Mouse (Mus musculus) lung, postnatal 10 days (tissue): ENCODE results near the gene Agtrap.
"Not testable (repeated sequence)": the region's sequence is repeated elsewhere in the genome, so short reads cannot be mapped to it uniquely, and the experiment has no call there.

Source experiments
- DNase-seq: peaks from one replicate; pipeline ENCODE4 v3.0.0; 2021

Gene Agtrap

DNA sequence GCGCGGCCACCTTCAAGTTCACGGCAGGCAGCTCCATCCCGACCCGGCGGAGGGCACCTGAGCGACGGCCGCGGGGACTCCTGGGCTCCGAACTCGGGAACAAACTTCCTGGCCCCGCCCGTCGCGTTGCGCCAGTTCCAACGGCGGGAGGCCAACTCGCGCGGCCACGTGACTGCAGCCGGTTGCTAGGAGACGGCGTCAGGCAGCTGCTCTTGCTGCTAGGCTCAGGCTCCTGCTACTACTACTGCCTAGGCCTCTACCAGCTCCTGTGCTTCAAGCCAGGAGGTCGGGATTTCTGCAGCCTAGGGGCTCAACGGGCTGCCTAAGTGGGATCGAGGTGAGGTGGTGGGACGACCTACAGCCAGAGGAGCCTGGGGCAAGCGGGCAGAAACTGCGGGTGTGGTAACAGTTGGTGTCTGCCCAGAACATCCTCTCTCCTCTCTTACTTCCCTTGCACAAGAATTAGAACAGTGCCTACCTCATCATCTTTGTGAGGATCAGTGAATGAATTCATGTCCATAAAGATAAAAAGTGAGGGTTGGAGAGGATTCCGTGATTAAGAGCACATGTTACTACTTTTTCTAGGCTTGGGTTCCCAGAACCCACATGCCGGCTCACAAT is at the start of gene Agtrap:
Gene Agtrap, minus strand, starts transcription at position 125 of the 621 bp plus-strand sequence.
- DNase-seq = peak; percentile 97

DNA sequence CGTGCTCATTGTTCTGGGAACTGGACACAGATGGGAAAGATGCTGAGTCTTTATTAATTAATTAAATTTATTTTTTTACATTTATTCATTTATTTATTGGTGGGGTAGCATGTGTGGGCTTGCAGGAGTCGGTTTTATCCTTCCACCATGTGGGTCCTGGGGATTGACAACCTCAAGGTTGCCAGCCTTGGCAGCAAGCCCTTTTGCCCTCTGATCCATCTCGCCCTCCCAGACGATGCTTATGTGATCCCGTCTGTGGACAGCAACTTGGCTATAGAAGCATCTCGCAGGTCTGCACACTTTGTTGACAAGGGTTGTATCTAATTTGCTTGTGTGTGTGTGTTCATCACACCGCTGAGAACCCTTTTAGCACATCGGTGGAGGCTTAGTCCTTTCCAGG is 49.7 kb upstream of the Agtrap start:
- DNase-seq = no peak

DNA sequence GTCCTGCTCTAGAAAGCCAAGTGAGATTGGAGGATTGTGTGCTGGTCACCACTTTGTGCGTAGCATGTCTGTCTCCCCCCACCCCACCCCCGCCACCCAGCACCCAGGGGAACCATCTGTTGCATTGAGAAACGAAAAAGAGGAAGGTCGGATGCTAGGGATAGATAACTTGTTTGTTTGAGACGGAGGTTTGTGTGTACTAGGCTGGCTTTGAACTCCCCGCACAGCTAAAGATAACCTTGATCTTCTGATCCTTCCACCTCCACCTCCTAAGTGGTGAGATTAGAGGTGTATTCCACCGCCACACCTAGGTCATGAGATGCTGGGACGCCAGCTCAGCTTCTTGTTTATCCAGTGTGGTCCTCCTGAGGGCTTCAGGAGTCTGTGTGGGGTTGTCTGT is 47.2 kb upstream of the Agtrap start:
- no peak for DNase-seq

DNA sequence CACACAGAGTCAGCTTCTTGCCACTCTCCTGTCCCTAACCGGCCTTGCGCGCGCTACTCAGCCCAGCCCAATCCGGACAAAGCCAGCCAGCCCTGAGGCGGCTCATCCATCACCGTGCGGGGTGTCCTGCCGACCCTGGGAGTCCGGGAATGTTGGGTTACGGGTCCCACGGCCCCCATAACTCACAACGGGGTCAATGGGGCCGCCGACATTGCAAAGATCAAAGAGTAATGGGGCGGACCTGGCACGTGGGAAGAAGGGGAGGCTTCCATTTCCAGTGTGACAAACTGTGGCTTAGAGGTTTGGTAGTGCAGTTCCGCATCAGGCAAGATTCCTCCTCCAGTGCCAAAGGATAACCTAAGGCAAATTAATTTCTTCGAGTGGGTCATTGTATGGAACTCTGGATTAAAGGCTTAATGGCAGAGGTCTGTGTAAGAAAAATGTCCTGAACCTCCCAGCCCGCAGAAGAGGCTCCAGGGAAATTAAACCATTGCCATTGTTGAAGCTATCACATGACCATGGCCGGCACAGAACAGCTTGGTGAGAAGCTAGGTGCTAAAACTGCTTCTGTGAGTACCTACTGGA is 43.8 kb upstream of the Agtrap start:
- no peak for DNase-seq

DNA sequence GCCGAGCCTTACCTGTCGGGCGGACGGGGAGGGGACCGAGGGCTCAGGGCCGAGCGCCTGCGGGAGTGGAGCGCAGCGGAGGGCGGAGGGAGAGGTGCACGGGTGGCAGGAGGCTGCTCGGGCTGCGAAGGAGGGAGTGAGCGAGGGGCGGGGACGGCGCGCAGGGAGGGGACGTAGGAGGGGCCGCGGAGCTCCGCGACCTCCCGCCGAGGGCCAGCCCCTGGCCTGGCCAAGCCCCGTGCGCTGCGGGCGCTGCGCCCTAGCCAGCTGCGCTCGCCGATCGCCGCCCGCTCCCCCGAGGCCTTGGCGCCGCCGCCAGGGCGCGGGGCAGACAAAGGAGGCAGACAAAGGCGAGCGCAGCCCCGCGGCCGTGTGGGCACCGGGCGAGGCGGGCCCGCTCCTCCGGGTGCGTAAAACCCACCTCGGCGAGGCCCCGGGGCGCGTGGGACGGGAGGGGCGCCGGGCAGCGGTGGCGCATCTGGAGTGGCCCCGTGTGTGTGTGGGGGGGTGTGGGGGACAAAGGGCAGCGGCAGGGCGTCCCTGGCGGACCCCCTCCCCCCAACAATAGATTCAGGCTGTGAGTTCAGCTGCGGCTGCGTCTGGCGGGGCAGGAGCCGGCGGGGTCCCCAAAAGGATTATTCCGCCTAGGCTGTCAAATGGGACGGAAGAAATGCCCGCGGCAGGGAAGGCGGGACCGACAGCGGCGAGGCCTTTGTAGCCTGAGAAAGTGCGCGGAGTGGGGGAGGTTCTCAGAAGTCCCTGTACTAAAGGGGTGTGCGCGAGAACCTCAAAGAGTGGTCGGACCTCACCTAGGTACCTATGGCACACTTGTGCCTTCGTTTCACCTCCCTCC is 43.0 kb upstream of the Agtrap start, which contains the start of gene Draxin:
Gene Draxin, minus strand, starts transcription at position 138 of the 853 bp plus-strand sequence.
- DNase-seq = peak; percentile 73

DNA sequence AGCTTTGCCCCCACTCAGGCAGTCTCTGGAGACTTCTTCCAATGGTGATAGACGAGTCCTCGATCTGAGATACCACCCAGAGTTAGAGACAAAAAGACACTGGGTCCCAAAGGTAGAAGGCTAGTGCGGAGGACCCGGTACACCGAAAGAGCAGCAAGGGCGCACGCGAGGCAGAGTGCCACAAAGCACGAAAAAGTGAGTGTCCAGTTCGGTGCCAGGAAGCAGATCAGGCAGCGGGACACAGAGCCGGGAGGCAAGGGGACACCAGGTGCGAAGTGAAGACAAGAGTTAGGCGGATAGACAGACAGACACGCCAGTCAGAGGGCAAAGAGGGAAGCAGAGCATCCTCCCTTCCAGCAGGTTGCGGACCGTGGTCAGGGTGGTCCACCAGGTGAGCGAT is 42.3 kb upstream of the Agtrap start, which contains the start of gene Mad2l2:
Gene Mad2l2, plus strand, starts transcription at position 252 of the 400 bp plus-strand sequence.
- no peak for DNase-seq

DNA sequence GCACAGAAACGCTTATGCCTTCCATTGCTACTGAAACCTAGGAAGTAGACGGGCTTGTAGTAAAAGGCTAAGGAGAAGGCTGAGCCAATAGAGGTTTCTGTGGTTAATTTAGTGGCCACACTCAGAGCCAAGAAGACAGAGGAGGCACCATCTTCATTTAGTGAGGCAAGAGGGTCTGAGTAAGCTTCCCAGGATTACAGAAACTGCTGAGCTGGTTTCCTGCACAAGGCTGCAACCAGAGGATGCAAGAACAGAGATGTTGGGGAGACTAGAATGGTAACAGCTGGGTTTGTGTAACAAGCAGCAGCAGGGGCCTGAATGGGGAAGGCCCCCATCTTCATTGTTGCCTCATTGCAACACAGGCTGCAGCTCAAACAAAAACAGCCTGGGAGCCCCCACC is 40.8 kb upstream of the Agtrap start:
- no peak for DNase-seq

DNA sequence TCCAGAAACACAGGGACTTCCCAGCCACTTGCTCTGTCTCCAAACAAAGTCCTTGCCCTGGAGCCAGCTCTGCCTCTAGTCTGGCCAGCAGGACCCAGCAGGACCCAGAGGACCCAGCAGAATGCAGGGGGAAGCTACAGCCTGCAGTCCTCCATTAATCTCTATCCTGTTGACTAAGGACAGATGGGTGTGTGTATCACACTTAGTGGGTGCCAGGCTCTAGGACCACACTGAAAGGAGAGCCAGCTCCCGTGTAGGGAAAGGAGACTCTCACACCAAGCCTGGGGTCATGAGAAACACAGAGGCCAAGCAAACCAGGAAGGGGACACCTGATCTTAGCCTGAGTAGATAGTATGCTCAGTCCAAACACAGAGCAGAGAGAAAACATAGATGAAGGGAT is 40.4 kb upstream of the Agtrap start:
- DNase-seq = no peak

DNA sequence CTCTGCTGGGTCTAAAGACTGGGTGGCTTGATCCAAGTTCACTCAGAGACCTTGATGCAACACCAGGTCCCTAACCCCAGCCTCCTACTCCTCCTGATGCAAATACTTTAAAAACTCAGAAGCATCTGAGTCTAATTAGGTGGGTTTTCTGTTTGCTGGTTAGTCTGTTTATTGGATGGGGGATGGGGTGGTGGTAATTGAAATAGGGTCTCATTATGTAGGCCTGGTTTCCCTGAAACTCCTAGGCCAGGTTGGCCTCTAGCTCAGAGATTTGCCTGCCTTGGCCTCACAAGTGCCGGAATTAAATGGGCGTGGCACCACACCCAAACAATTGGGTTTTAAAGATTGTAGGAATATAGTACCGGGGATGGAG is 34.8 kb upstream of the Agtrap start:
- DNase-seq = no peak

DNA sequence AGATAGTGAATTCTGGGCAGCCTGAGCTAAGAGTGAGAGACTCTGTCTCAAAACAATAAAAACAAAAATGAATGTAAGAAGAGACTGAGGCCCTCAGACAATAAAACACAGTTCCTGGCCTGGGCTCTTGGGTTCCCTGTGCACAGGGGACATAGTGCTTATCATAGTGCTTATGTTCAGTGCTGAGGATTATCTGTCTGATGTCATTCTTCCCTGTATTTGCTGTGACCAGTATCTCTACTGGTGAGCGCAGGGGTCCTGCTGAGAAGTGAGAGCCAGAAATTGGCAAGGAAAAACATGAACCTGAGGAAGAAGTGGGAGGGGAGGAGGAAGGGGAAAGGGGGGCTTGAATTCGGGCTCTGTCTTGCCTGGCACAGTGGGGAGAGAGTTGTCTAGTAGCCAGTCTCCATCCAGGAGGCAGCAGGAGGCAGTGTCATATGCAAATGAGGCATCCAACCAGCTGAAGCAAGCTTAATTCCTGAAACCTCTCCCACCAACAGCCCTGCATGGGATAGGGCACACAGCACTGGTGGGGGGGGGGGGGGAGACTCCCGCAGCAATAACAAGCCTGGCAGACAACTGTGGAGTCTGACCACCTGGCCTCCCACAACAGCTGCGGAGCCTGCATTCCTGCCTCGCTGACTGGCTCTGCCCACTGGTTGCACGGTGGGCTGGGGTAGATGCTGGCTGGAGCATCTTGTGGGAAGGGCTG is 34.3 kb upstream of the Agtrap start:
- no peak for DNase-seq

DNA sequence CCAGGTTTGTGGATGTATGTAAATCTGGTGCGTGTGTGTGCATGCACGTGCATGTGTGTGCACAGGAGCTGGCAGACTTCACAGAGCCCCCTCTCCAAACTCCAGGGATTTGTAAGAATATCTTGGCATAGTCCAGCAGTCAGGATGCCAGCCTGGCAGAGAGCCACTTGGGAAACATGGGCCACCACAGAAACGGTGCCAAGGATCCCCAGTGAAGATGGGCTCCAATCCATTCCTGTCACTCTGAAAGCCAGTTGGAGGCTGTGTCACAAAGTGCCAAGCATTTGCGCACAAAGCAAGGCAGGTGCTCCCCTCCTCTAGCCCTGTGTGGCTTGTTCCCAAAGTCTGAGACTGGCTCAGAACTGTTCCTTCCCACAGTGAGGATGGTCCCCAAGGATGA is 33.5 kb upstream of the Agtrap start:
- no peak for DNase-seq

DNA sequence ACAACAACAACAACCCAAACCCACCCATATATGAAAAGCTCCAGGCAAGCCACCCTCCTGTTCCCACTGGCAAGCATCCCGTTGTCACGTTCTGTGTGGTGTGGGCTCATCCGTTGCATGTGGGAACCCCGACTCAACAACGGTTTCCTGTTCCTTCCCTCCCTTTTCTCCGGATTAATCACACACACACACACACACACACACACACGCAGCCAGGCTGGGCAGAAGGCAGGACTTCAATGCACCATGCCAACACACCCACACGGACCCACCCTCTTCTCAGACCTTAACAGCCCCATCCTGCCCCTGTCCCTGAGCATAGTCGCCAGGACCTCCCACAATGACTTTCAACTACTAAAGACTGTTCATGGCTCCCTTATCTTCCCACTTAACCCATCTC is 32.7 kb upstream of the Agtrap start:
- DNase-seq = no peak

DNA sequence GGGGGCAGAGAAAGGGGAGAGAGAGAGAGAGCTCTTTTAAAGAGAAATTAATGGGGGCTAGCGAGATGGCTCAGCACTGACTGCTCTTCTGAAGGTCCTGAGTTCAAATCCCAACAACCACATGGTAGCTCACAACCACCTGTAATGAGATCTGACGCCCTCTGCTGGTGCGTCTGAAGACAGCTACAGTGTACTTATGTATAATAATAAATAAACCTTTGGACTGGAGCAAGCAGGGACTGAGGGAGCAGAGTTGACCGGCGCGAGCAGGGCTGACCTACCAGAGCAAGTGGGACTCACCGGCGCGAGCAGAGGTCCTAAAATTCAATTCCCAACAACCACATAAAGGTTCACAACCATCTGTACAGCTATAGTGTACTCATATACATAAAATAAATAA is 31.7 kb upstream of the Agtrap start:
- DNase-seq = not testable (repeated sequence)

DNA sequence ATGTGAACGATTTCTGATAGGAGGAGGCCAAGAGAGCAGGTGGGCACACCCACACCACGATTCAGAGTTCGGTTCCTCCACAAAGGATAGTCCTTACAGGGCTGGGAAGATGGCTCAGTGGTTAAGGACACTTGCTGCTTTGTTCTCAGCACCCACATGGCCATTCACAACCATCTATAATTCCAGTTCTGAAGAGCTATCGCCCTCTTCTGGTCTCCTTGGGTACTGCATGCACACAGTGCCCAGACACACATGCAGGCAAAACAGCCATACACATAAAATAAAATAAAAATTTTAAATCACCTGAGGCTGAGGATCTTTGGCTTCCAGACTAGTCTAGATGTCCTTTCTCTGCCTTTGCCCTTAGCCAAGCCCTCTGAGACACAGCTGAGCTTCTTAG is 29.6 kb upstream of the Agtrap start:
- DNase-seq = no peak

DNA sequence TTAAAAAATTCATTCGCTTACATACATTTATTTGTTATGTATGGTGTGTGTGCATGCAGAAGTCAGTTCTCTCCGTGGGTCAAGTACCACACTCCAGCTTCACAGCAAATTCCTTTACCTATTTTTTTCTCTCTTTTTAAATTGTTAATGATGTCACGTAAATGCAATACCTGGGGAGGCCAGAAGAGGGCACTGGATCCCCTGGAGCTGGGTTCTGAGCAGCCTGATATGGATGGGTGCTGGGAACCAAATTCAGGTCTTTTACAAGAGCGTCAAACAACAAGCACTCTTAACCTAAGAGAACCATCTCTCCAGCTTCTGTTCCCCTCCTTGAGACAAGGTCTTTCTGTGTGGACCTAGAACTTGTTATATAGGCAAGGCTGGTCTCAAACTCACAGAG is 28.8 kb upstream of the Agtrap start:
- DNase-seq = no peak

DNA sequence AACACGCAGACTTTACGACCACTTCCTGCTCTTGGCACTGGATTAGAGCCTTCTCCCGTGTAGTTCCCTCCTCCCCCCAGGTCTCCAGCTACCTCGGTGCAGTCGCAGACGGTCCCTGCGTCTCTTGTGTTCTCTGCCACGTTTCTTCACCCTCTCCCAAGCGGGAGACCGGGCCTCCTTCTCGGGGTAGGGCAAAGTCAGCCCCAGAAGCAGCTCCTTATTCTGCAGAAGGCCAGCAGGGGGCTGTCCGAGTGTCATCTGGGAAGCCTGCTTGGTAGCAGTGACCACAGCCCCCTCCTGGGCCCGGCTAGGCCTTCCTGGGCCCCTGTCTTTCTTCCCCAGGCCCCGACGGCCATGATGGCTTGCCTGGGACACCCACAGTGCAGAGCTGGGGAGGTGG is 27.6 kb upstream of the Agtrap start:
- DNase-seq = peak; percentile 57

DNA sequence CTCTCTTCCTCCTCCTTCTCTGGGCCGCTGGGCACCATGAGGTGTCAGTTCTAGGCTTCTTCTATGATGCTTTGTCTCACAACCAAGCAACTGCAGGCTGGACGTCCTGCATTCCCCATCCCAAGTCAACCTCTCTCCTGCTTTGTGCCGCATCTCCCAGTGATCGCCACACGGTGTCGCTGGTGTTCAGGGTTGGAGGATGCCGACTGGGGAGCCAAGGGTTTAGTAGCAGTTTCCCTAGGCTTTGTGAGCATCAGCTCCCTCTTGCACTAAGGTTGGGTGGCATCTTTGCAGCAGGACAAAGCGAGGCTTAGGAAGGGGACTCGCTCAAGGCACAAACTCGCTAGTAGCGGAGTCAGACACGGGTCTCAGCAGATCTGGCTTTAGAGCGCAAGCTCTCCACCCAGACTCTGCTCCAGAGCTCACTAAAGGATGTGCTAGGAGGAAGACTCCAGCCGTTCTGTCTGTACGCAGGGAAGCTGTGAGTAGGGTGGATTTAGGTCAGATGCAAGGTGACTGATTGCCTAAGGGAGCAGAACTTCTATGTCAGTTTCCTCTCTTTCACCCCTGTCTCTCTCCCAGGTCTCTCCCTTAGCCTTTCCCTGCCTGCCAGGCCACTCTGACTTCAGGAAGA is 27.0 kb upstream of the Agtrap start:
- peak; percentile 91 for DNase-seq

DNA sequence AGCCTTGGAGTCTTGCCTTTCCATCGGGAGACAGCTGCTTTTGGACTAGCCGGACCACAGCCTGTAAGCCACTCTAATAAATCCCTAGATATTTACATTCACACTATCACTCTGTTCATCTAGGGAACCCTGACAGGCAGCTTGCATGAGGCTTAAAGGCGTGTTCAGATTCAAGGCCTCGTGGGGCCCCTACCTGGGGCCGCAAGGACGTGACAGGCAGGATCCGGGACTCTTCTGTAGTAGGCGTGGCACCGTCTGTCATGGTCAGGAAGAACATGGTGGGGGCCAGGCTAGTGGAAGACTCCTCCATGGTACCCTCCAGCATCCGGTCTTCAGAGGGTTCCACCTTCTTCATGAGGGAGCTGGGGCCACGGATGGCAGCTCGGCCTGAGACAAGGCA is 24.7 kb upstream of the Agtrap start:
- no peak for DNase-seq

DNA sequence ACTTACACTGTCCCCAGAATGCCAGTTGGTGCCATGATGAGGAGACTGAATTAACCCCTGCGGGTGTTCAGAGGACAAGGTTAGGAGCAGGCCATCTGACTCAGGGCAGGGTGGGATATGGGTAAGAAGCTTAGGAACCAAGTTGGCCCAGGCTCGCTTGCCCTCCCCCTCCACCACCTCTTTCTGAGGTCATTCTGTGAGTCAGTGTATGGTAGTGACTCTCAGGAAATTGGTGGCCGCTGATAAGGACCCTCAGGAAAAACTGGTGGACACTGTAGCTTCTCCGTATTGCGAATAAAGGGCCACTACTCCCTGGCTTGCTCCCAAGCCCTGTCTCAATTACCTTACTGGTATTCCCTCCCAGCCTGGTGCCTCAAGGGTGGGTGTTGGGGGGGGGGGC is 21.4 kb upstream of the Agtrap start:
- DNase-seq = no peak

DNA sequence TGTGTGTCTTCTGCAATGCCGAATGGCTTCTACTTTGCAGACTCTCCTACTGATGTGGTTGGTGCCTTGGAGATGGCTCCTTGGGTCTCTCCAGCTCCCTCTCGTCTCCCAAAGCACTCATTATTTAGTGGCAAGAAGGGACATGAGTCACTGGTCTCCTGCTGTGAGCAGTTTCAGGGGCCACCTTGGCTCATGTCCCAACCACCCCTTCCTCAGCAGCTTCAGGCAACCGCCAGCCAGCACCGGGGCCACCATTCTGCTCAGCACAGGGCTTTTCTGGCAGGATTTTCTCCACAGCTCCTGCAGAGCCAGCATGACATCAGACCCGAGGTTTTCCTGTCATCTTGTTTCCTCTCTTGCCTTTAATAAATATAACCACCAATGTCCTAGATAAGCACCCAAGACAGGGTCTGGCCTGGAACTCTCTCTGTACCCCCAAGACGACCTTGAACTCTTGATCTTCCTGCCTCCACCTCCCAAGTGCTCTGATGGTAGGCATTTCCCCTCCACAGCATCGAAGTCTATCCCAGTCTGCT is 20.8 kb upstream of the Agtrap start:
- no peak for DNase-seq

DNA sequence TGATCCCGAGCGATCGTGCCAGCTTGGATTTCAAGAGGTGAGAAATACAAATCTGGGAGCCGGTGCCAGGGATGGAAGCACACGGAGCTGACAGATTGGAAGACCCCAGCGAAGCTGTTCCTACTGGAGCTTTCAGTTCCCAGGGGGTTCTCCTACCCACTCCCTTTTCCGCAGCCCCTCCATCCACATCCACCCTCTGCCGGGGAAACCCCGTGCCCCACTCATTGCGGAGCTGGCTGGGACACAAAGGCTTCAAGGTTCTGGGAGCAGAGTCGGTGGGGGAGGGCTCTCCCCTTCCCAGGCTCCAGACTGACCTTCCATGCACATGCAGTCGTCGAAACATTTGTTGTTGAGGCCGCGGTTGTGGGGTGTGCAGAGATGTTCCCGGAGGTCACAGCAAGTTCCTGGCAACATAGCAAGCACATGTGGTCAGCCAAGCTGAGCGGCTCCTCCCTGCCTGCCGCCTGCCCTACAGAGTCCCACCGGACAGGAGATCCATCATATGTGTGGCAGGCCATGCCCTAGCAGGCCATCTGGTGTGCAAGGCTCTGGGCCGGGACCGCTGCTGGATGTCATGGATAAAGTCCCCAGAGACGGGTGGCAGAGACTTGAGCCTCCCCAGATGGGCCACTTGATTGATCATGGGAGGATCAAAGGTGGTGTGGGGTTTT is 19.9 kb upstream of the Agtrap start:
- peak; percentile 51 for DNase-seq

DNA sequence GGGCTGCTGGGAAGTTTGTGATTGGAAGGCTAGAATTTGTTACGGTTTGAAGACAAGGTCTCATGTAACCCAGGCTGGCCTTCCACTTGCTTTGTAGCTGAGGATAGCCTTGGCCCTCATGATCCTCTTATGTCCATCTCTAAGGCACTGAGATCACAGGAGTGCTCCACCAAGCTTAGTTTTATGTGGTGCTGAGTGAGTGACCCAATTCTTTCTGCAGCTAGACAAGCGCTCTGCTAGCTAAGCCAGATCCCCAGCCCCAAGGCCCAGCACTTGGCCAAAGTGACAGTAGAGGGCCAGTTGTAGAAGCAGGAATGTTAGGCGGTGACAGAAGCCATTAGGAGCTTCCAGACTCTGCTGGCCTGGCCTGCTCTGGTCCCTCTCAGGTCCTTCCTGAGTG is 16.3 kb upstream of the Agtrap start:
- no peak for DNase-seq
